Mouse (Mus musculus) C2C12 (cell line): ENCODE results near the gene Ttbk2.

Experiments
- CEBPB ChIP-seq: IDR thresholded peaks from one replicate; pipeline ENCODE4 v1.6.1; 2011; ENCODE audit warnings: low read depth, mild to moderate bottlenecking, control low read depth, moderate library complexity
- CTCF ChIP-seq: IDR thresholded peaks from one replicate; pipeline ENCODE4 v1.5.1; 2011; ENCODE audit not compliant: control insufficient read depth, insufficient read depth, insufficient read length
- MAX ChIP-seq: IDR thresholded peaks from one replicate; pipeline ENCODE4 v1.6.1; 2011; ENCODE audit warnings: mild to moderate bottlenecking, control low read depth
- MYOD1 ChIP-seq: IDR thresholded peaks from one replicate; pipeline ENCODE4 v1.6.1; 2011; ENCODE audit warnings: low read depth; ENCODE audit not compliant: control insufficient read depth, insufficient read length
- USF1 ChIP-seq: IDR thresholded peaks from one replicate; pipeline ENCODE4 v1.6.1; 2011; ENCODE audit warnings: low read depth, mild to moderate bottlenecking, control low read depth, moderate library complexity

DNA sequence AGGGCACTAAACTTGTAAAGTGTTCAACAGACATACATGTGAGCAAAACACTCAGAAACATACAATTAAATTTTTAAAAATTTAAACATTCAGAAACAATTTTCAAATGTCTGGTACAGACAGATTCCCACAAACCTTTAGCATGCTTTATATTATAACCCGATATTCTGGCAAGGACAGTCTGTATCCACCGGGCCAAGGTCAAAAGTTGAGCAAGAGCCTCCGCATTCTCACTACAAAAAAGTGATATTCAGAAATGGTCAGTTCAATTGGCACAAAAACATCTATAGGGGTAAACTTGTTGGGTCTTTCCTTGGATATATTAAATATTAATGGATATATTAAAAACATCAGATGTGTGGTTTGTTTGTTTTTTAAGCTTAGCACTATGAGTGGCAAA, 46.0 kb upstream of the Ttbk2 start:
- TF ChIP-seq CTCF, result no peak
- no peak for TF ChIP-seq MAX
- TF ChIP-seq USF1, result no peak
- no peak for TF ChIP-seq MYOD1
- no peak for TF ChIP-seq CEBPB
